Mouse (Mus musculus) E14TG2a.4 (cell line): ENCODE results near the gene H2-Ke6.

Experiments used
- H3K27me3 ChIP-seq: 2 replicates; pipeline ENCODE4 v1.6.1; 2014; ENCODE audit warnings: low read length, control low read depth; ENCODE audit not compliant: insufficient read depth
- H3K36me3 ChIP-seq: 2 replicates; pipeline ENCODE4 v1.6.1; 2014; ENCODE audit warnings: low read length, control low read depth; ENCODE audit not compliant: insufficient read depth
- H3K4me1 ChIP-seq: replicated peaks from 2 replicates; pipeline ENCODE4 v1.6.1; 2014; ENCODE audit warnings: low read depth, low read length, control low read depth
- H3K4me3 ChIP-seq: replicated peaks from 2 replicates; pipeline ENCODE4 v1.5.1; 2014; ENCODE audit warnings: mild to moderate bottlenecking, low read length
- H3K9me3 ChIP-seq: 2 replicates; pipeline ENCODE4 v1.6.1; 2014; ENCODE audit warnings: low read length, control low read depth
- CTCF ChIP-seq: conservative IDR thresholded peaks from 2 replicates; pipeline ENCODE4 v1.5.1; 2014; ENCODE audit warnings: low read length
- NANOG ChIP-seq: IDR thresholded peaks from 2 replicates; pipeline ENCODE4 v1.6.1; 2014; ENCODE audit warnings: borderline replicate concordance, low read length, mixed read lengths
- POU5F1 ChIP-seq: IDR thresholded peaks from 2 replicates; pipeline ENCODE4 v1.6.1; 2014; ENCODE audit warnings: low read length, borderline replicate concordance

The H2-Ke6 gene

DNA sequence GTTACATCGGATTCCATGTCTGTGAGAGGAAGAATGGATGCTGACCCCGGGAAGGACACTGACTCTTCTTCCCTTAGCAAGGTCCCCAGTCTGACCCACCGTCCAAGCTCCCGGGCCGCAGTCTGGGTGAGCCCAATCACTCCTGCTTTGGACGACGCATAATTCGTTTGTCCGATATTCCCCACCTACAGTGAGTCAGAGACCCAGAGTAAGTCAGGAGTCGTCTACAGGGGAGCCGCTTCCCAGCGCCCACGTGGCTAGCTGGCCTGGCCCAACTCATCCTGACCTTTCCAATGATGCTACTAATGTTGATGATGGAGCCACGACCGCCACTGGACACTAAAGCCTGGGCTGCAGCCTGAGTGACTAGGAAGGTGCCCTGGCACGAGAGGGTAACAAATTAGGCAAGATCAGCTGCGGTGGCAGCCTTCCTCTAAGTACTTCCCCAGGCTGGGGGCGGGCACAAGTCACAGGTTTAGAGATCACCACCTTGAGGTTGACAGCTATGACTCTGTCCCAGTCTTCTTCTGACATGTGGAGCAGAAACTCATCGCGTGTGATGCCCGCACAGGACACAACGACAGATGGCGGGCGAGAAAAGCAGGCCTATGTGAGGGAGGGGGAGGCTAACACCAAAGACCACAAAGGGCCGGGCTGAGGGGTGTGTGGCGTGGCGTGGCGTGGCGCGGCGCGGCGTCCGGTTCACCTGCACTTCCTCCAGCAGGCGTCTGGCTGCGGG is 774 bp downstream of the H2-Ke6 start:
- H3K4me3 ChIP-seq = peak overlapping the region; percentile 92
- TF ChIP-seq POU5F1 (no peak), NANOG (no peak), CTCF (no peak)
- H3K27me3 ChIP-seq = peaks cover 17% of the 10 kb centered on the region
- peaks cover 75% of the 10 kb centered on the region for H3K4me1 ChIP-seq
- H3K36me3 ChIP-seq = peaks cover 35% of the 10 kb centered on the region
- no peaks in the 10 kb centered on the region for H3K9me3 ChIP-seq

GRCm38 (mm10) chr17:34026221-34026620 is 1.6 kb downstream of the H2-Ke6 start:
- TF ChIP-seq CTCF (no peak), POU5F1 (no peak), NANOG (no peak)
- Histone ChIP-seq H3K9me3 (peaks cover 6% of the 10 kb centered on the region), H3K36me3 (peaks cover 41% of the 10 kb centered on the region), H3K4me3 (peak overlapping the region; percentile 95), H3K4me1 (peaks cover 83% of the 10 kb centered on the region), H3K27me3 (peaks cover 17% of the 10 kb centered on the region)

GRCm38 (mm10) chr17:34025756-34026151 is 2.1 kb downstream of the H2-Ke6 start:
- TF ChIP-seq NANOG (no peak), POU5F1 (no peak), CTCF (no peak)
- Histone ChIP-seq H3K4me3 (peak overlapping the region; percentile 95), H3K4me1 (peaks cover 80% of the 10 kb centered on the region), H3K36me3 (peaks cover 44% of the 10 kb centered on the region), H3K9me3 (peaks cover 11% of the 10 kb centered on the region), H3K27me3 (peaks cover 17% of the 10 kb centered on the region)

- peaks cover 44% of the 10 kb centered on the region for H3K36me3 ChIP-seq
- H3K4me3 ChIP-seq = peak overlapping the region; percentile 95
- no peak for TF ChIP-seq POU5F1
- no peak for TF ChIP-seq CTCF
- H3K4me1 ChIP-seq = peaks cover 74% of the 10 kb centered on the region
- peaks cover 17% of the 10 kb centered on the region for H3K27me3 ChIP-seq
- H3K9me3 ChIP-seq = peaks cover 17% of the 10 kb centered on the region
Measured at GRCm38 (mm10) chr17:34024861-34025755, 2.8 kb downstream of the H2-Ke6 start.

DNA sequence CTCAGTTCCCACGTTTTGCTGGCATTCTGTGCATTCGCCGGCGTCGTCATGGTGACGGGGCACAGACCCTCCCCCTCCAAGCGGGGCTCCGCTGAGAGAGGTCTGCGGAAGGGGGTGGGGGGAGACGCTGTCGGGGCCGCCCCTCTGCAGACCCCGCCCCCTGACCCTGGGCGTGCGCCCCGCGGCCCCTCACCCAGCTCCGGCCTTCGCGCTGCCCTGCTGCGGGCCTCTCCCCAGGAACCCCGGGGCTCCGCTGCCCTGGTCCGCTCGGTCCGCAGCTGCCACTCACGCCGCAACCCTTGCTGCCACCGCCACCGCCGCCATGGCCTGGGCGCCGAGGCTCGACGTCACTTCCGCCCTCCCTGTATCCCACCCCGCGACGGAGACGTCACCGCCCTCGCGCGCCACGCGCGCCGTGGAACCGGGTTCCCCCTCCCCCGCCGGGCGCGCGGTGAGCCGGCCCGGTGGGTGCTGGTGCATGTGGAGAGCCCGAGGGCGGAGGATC is 3.5 kb downstream of the H2-Ke6 start, which contains the start of gene Ring1:
Gene Ring1, minus strand, starts transcription at position 364 of the 505 bp plus-strand sequence.
- peak within 1 kb of the TSS; percentile 95 for H3K4me3 ChIP-seq
- H3K27me3 ChIP-seq = peaks cover 17% of the 10 kb centered on the region
- H3K4me1 ChIP-seq = peaks cover 66% of the 10 kb centered on the region
- TF ChIP-seq CTCF = no peak
- no peak for TF ChIP-seq NANOG
- no peak for TF ChIP-seq POU5F1
- H3K9me3 ChIP-seq = peaks cover 24% of the 10 kb centered on the region
- peaks cover 39% of the 10 kb centered on the region for H3K36me3 ChIP-seq

GRCm38 (mm10) chr17:34023678-34024077 is 4.2 kb downstream of the H2-Ke6 start:
- Histone ChIP-seq H3K4me3 (peak overlapping the region; percentile 95), H3K9me3 (peaks cover 31% of the 10 kb centered on the region), H3K4me1 (peaks cover 59% of the 10 kb centered on the region), H3K27me3 (peaks cover 17% of the 10 kb centered on the region), H3K36me3 (peaks cover 32% of the 10 kb centered on the region)
- TF ChIP-seq CTCF (no peak), POU5F1 (no peak), NANOG (no peak)

DNA sequence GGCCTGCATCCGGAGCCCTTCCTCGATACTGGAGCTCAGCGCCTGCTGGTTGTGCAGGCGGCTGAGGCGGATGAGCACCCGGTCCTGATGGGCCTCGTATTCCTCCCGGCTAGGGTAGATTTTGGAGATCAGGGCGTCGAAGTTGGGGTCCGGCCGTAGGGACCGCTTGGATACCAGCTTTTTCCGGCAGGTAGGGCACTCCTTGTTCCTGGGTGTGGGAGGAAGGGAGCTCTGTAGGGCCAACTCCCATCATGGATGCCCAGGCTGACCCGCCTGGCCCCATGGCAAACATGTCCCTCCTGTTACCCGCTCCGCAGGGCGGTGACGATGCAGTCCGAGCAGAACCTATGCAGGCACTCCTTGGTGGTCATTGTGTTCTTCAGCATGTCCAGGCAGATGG is 4.9 kb downstream of the H2-Ke6 start:
- Histone ChIP-seq H3K27me3 (peaks cover 17% of the 10 kb centered on the region), H3K9me3 (peaks cover 35% of the 10 kb centered on the region), H3K36me3 (peaks cover 26% of the 10 kb centered on the region), H3K4me1 (peaks cover 52% of the 10 kb centered on the region), H3K4me3 (peak overlapping the region; percentile 95)
- TF ChIP-seq POU5F1 = no peak
- no peak for TF ChIP-seq NANOG
- TF ChIP-seq CTCF = no peak

- Histone ChIP-seq H3K4me3 (peak overlapping the region; percentile 95), H3K4me1 (peaks cover 52% of the 10 kb centered on the region), H3K27me3 (peaks cover 17% of the 10 kb centered on the region), H3K36me3 (peaks cover 26% of the 10 kb centered on the region), H3K9me3 (peaks cover 39% of the 10 kb centered on the region)
- TF ChIP-seq POU5F1 = no peak
- no peak for TF ChIP-seq CTCF
- TF ChIP-seq NANOG = no peak
Measured at GRCm38 (mm10) chr17:34022414-34022783, 5.5 kb downstream of the H2-Ke6 start.
